Mouse (Mus musculus) liver (tissue): ENCODE data around the gene Arl14ep.
"Not testable (repeated sequence)": the region's sequence is repeated elsewhere in the genome, so short reads cannot be mapped to it uniquely, and the experiment has no call there.

ENCODE experiments used
- DNase-seq: peaks from one replicate; pipeline ENCODE4 v3.0.0-alpha.2; 2020; ENCODE audit warnings: mixed read lengths

Gene Arl14ep

DNA sequence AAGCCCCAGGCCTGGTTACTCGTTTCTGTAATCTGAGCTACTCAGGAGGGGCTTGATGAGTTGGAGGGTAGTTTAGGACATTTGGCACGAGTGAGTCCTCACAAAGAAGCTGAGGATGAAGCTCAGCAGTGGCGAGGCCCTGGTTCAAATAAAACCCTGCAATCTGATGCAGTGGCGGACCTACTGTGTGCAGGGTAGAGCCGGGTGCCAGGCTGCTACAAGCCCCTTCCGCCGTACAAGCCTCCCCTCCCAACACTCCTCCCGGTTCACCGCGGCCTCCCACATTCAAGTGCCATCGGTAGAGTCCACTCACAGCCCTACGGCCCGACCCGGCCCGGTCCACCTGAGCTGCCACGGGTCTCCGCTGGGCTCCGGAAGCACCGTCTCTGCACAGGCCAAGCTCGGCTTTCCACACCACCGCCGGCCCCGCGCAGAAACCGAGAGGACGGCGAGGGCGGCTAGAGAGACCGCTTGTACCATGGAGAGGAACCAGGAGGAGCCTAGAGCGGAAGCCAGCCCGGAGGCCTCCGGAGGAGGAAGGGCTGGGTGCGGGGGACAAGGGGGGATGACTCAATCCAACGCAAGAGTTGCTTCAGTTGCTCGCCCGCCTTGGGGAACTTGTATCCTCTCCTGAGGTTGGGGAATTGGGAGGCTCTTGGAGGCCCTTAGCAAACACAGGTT, at the start of gene Arl14ep:
Gene Arl14ep (minus strand): TSS at position 466 of the 681 bp plus-strand sequence.
- DNase-seq: peak; percentile 85

DNA sequence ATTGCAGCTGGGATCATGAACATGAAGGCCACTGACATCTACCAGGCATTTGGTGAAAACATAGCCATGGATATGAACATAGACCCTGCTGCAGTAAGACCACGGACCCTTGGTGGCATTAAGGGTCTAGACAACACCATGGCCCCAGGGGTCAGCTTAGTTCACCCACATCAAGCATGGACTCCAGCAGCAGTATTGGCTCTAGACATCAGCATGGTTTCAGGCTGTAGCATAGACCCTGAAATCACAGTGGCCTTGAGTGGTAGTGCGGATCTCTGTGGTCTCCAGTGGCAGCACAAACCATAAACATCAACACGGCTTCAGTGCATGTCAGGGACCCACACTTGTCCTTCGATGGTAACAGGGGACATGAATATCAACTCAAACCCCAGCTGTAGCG, 48.5 kb upstream of the Arl14ep start:
- no peak for DNase-seq

DNA sequence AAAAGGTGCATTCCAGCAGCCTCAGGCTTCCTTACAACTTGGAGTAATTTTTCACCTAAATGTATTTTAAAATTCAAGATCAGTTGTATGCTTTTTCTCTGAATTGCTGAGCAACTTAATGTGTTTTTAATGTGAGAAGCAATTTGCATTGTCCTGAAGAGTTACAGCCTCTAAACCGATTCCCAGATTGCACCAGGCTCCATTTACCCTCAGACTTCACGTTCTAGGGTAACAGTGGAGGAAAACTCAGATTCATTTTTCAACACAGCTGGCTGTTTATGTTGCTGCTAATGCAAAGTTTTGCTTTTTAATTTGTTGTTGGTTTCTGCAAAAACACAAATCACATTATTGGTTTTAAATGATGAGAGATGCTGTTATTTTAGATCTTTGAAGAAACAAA, 45.1 kb upstream of the Arl14ep start:
- no peak for DNase-seq

DNA sequence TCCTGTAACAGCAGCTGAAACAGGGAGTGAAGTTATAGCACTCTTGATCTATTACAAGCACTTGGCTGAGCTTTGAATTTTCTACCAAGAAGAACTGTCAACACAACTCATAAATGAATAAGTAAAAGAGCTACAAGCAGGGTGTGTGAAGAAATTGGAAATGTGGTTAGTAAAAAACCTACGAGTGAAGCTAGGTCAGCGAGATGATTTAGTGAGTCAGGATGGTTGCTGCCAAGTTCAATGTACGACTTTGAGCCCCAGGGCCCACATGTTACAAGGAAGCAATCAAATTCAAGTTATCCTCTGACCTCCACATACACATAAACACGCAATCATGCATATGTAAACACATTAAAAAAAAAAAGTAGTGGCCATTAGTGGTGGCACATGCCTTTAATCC, 38.9 kb upstream of the Arl14ep start:
- DNase-seq: no peak

DNA sequence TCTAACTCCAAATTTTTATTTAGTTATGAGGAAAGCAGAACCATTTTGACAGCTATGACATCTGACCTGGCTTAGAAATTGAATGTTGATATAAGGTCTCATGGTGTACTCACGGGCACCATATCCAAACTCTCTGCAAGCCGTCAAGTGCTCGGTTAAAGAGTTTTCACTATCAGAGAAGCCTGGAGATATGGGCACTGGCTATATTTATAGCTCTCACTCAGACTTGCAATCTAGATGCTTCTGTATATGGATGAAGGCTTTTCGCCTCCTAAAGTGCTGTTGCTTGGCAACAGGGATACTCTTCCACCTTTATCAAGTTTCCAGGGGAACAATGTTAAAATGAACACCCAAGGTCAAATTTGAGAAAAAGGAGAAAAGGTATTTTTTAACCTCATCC, 38.1 kb upstream of the Arl14ep start:
- no peak for DNase-seq

DNA sequence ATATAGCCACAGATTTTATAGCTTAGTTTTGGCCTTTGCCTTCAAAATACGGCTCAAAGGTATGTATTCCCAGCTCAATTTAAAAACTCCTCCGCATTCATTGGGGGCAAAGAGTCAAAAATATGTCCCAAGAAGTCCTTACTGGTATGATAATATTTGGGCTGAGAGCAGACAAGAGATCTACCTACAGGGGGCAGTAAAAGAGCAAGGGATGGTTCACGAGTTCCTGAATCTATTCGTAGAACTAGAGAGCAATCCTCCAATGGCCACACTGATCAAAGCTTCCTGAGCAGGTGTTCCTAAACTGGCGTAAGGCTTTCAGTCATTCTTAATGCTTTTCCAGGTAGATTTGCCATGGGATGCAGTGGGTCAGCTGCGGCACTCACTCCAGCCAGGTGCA, 35.9 kb upstream of the Arl14ep start:
- no peak for DNase-seq

DNA sequence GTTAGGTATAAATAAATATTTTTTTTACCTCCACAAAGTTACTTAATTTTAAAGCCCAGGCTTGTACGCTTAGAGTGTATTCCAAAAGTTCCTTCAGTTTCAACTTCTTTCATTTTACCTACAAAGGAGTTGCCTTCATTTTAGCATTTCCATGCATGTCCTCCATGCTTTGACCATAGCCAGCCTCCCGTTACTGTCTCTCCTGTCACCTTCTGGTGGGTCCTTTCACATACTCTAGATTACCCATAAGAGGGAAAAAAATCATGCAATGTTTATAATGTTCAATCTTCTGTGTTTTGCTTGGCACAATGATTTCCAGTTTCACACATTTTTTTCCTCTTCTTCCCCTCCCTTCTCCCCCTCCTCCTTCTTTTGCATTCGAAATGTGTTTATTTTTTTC, 32.2 kb upstream of the Arl14ep start:
- DNase-seq: no peak

DNA sequence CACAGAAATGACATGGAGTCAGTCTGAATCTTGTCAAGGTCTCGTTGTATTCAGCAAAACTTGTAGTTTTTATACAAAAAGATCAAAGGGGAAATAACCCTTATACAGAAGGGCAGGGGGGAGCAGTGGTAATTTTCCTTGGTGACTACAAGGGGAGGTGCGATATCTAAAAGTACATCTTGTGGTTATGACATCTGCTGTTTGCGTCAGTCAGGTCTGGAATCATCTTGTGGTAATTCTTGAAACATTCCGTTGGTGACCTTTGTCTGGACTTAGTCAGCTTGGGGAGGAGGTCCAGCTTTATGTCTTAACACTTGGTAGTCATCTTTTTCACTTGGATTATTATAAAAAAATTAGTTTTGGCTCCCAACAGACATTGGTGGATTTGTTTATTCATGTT, 31.7 kb upstream of the Arl14ep start:
- DNase-seq: not testable (repeated sequence)

DNA sequence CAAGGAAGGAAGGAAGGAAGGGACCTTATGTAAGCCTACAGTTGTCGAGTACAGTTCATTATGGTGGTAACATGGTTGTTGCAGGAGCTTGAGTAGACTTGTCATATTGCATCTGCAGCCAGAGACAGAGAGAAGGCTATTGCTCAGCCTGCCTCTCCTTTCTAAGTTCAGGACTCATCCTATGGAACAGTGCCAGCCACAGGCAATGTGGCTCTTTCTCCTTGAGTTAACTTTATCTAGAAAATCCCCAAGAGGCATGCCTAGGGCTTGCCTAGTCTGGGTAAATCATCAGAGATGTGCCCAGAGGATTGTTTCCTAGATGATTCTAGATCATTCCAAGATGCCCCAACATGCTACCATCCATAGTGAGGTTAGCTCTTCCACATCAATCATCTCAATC, 17.0 kb upstream of the Arl14ep start:
- DNase-seq: no peak

DNA sequence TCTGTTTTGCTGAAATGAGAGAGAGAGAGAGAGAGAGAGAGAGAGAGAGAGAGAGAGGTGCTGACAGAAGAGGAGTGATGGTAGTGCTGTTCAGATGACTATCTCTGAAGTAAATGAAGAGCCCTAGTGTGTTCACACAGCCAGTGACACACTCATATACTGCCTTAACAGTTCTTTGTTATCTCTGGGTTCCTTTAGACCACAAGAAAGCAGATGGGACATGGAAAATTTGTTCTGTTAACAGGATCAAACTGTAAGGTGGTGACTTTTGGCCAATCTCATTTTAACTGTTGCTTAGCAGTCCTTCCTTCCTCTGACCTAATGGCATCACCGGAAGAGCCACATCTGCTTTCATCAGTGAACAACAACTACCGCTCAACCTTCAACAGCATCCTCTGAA, 10.7 kb upstream of the Arl14ep start:
- no peak for DNase-seq

DNA sequence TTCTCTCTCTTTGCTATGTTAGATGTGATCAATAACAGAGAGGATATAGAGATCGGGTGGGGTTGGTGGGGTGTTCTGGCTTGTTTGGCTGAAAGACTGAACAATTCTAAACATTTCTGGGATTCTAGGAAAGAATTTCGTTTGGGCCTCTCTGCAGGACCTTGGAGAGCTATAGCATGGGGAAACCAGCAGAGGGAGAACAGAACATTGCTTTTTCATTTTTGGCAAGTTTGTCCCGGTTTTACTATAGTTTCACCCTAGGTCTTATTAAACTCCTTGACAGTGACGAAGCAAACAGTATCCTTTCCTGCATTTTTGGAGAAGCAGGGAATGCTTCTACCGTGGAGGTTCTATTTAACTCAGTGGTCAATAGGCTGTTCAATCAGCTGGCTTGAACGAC, 8.3 kb upstream of the Arl14ep start:
- no peak for DNase-seq

DNA sequence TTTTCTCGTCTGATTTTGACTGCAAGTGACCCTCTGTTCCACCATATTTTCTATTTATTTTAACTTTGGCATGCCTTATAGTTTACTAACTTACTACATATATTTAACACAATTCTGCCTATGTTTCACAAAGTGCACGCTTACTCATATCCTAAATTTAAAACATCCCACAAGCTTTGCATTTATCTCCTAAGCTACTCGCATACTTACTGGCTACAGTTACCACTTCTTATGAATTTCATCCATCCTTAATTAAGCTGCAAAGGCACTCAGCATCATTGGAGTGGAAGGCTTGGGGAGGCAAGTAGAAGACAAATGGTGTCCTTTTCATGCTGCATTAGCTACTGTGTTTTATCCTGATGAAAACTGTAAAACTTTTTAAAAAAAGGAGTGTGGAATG, 2.2 kb upstream of the Arl14ep start:
- DNase-seq: no peak

DNA sequence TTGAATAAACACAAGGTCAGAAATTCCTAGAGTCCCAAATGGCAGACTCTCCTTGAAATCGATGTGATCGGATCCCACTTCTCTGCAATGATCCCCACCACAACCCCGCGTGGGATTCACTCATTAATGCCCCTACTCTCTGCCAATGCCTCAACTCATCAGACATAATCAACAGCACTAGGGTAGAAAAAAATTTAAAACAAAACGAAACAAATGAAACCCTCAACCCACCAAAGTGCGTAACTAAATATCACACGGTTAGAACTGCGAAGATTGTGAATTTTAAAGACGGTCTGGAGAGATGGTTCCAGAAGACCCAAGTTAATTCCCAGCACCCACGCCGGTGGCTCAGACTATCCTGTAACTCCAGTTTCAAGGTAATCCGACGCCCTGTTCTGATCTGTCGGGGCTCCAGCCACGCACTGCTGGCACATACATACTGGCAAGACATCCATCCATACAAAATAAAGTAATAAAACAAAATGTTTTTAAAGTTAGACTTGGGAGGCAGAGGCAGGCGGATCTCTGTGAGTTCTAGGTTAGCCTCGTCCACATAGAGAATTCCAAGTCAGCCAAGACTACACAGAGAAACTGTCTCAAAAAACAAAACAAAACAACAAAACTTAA, 779 bp downstream of the Arl14ep start:
- DNase-seq: peak; percentile 13

DNA sequence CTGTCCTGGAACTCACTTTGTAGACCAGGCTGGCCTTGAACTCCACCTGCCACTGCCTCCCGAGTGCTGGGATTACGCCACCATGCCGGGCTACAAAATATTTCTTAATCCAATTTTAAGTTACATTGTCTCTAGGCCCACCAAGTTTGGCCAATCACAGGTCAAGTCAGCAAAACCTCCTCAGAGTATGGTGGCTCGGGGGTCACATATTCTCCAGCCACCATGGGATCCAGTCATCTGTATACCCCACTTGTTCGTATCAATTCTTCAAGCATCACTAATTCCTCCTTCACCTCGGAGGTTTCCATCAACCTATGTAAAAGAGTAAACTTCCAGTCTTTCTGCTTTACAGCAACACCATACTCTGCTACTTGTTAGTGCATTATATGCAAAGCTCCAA, 1.4 kb downstream of the Arl14ep start:
- DNase-seq: no peak

DNA sequence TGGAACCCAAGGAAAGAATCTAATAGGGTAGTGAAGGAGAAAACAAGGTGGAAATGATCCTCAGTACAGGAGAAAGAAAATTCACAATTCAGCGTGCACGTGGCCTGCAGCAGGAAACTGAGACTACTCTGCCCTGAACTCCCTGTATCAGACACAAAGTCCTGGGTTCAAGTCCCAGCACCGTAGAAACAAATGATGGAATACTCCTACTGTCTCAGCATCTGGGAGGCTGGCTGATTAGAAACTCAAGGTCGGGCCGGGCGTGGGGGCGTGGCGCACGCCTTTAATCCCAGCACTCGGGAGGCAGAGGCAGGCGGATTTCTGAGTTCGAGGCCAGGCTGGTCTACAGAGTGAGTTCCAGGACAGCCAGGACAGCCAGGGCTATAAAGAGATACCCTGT, 3.3 kb downstream of the Arl14ep start:
- no peak for DNase-seq

DNA sequence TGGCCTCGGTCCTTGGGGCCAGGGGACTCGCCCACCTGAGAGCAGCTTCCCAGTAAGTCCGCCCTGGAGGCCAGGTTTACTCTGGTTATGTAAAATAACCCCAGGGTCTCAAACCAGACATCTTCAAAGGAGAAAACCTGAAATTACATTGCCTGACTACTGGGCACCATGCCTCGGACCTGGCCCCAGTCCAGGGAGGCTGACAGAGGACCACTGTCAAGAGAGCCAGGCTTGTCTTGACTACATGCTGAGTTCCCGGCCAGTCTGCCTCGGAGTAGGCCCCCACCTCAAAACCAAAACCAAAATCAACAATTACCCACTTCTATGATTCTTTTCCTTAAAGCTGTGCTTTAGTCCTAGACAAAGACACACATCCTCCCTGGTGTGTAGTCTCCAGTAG, 5.9 kb downstream of the Arl14ep start:
- DNase-seq: no peak

DNA sequence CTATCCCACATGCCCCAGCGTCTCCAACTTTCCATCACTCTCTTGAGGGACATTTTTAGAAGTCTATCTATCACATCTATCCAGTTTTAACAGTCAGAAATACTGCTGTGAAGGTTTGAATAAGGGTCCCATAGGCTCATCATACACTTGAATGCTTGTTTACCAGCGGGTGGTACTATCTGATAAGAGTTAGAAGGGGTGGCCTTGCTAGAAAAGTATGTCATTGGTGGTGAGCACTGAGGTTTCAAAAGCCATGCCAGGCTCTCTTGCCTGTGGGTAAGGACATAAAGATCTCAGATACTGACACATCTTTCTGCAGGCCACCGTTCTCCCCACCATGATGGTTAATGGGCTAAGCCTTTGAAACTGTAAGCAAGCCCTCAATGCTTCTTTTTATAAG, 10.7 kb downstream of the Arl14ep start:
- no peak for DNase-seq

DNA sequence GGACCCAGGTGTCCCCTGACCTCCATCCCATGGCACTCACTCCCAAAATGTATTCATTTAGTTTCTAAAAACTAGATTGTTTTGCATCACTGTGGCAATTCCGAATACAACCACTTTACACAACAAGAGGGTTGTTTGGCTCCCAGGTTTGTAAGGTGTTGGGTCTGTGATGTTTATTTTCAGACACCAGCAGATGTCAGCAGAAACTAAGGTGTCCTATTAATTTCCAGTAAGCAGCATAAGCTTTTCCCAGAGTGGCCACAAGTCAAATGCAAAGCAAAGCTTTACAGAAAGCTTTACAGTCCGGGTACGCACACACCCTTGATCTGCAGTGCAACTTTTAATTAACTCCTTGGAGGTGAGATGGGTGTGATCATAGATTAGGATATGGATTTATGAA, 12.6 kb downstream of the Arl14ep start:
- no peak for DNase-seq

DNA sequence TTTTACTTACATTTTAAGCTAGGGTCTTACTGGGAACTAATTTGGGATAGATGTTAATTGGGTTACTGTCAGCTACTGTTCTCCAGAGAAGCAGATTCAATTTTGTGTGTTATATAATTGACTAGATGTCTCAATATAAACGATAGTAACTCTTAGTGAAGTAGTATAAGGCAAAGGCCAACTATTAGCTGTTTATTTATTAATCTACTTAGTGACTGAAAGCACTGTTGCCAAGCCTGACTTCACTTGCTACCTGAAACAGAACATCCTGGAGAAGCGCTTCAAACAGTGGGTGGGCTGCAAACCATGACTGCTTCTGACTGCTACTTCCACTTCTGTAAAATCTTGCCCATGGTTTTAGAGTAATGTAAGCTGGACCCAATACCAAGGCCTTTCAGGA, 13.2 kb downstream of the Arl14ep start:
- DNase-seq: no peak

DNA sequence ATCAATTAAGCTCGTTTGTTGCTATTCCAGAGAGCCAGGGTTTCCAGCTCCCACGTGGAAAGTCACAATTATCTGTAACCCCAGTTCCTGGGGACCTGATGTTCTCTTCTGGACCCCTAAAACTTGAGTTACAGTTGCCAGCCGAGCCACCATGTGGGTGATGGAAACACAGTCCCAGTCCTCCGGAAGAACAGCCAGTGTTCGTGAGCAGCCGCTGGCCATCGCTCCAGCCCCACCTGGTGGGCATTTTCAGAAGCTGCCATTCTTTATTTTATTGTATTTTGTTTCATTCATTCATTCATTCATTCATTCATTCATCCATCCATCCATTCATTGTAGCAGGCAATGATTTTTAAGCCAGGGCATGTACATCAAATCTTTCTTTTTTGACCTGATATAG, 14.0 kb downstream of the Arl14ep start:
- DNase-seq: no peak

DNA sequence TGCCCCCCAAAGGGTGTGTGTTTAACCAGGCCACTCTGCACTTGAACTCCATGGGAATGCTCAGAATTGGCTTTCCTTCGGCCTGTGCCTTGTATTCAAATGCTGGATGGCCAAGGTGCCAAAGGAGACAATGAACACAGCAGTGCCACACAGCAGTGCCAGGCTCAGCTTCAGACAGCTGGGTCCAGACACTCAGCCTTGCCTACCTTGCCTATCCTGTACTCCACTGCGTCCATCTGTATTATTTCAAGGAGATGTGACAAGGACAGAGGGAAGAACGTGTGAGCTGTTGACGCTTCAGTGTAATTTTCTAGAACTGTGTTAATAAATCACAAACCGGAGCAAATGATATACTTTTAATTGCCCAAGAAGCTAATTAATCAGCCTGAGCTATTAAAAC, 14.8 kb downstream of the Arl14ep start:
- no peak for DNase-seq

DNA sequence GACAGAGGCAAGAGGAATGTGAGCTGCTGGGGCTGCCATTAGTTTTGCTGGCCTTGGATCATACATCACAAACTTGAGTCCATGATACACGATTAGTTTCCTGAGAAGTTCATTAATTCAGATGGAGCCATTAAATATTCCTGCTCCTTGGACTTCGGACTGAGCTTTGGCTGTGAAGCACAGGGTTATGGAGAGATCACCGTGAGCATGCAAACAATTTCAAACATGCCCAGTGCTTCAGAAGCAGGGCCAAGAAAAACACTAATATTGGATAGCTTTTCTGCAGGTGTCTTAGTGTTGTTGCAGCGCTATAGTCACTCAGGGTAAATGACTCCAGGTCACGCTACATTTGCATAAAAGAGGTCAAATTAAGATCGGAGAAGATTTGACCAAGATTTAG, 15.3 kb downstream of the Arl14ep start:
- DNase-seq: no peak

DNA sequence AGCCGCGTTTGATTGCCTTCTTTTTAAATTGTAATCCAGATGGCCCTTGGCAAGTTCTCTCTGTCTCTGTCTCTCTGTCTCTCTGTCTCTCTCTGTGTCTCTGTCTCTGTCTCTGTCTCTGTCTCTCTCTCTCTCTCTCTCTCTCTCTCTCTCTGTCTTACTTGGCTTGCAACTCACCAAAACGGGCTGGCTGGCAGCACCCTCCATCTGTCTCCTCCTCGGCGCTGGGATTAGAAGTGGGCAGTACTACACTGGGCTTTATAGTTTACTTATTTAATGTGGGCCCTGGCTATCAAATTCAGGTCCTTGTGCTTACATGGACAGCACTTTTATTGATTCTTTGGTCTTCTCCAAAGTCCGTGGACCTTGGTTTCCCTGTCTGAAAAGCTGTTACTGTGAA, 18.1 kb downstream of the Arl14ep start:
- no peak for DNase-seq

DNA sequence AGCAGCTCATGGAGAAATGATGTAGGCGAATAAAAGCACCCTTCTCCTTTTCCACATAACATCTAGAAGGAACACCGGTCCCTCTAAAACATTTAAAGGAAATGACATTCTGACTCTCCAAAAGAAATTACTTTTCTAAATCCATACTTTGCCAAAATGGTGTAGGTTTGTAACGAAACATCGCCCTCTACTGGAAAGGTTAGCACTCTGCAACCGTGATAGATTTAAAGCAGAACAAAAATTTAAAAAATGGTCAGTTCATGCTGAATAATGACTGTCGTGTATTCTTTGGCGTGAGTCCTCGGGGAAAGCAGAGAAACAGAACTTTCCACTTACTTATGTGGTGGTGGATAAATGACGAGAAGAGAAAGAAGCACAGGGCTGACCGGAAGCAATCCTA, 18.6 kb downstream of the Arl14ep start:
- no peak for DNase-seq

DNA sequence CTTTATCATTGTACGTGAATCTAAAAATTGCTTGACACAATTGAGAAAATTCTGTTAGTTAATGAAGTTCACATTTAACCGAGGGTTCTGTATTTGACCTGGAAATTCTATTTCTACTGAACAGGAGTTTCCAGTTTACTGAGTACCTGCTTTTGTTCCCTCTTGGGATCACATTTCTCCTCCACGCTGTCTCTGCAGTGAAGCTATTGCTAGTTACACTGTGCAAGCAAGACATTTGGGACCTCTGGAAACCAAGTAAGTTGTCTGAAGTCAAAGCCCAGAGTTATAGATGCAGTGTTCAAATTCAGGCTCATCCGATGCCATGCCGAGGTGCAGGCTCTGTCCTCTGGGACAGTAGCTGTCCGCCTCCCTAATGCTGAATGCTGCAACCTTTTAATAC, 19.2 kb downstream of the Arl14ep start:
- no peak for DNase-seq
